Mouse (Mus musculus): ENCODE measurements at regions not wholly inside any gene's neighbourhood (a gene's known extent, or its start where the extent isn't known, plus 50 kb on each side); places are given as distances from the start of the nearest gene placed in this dataset.

DNA sequence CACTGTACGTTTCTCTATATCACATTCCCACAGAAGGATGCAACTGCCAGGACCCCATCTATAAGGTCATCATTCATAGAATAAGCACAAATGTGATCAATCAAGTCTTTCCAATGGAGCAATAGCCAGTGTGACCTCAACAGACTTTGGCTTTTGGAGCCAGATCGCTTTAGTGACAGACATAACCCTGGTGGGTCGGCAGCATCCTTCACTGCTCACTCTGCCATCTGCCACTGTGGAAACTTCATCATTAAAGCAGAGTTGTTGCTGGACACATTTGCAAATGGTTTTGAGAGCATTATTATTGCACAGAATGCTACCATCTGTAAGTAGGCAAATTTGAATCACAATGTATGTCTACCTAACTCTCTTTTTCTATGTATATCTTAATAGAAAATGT, 212.9 kb upstream of the Gk2 start:
- no peak for TF ChIP-seq CTCF (IDR thresholded peaks at IDR 0.05)
- no peak for TF ChIP-seq POLR2A (IDR thresholded peaks at IDR 0.05; ENCODE audit: insufficient read depth, low read depth, low read length)
- TF ChIP-seq EP300 (IDR thresholded peaks at IDR 0.05; ENCODE audit: insufficient read depth, low read depth, low read length): no peak

Data from heart, adult 2 months (tissue).